10 mouse cellular contexts compared by ENCODE assay signal in the genomic region with DNA sequence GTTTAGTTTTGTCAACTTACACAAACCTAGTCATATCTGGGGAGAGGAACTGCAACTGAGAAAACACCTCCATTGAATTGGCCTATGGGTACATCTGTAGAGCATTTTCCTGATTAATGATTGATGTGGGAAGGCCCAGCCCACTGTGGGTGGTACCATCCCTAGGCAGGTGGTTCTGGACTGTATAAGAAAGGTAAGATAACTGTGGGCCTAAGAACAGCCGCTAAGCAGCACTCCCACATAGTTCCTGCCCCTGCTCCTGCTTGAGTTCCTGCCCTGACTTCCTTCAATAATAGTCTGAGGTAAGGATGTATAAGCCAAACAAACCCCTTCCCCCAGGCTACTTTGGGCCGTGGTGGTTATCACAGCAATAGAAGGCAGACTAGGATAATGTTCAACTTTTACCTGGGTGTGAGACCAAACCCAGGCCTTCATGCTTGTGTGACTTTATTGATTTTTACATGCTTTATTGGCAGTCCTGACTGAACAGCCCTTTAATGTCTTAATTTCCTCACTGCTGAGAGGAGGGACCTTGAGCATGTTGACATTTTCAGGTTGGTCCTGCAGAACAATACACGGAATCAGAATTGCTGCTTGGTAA.
DNase-seq lines count a peak whose midpoint lies in the region; ATAC-seq and TF ChIP-seq lines count a peak whose summit lies in the region.
"Had no signal": no experiment of that assay in that cellular context is flagged by ENCODE, and none has a peak within 500 bp of the region (broad histone marks: within the 10 kb centered on the region; RNA-seq: fewer than 3 reads in every experiment).

No protein-coding gene starts in this region.

- no peaks in the 10 kb centered on the region for H3K9me3 ChIP-seq in heart, embryonic 12.5 days (replicated peaks)
- H3K9me3 ChIP-seq in kidney, embryonic 16.5 days (ENCODE audit: low read length) = no peaks in the 10 kb centered on the region
- no peaks in the 10 kb centered on the region for H3K9me3 ChIP-seq in stomach, postnatal 0 days (ENCODE audit: control insufficient read depth, low read length)

- no peak overlapping the region for H3K9ac ChIP-seq in heart, embryonic 12.5 days
- peak overlapping the region; percentile 36; the same call in 1 of the 2 replicates for H3K9ac ChIP-seq in kidney, embryonic 16.5 days (replicated peaks; ENCODE audit: low read length)
- H3K9ac ChIP-seq in stomach, postnatal 0 days (ENCODE audit: low read length) = no peak overlapping the region
- H3K9ac ChIP-seq: liver, embryonic 14.5 days had no signal

- no peak overlapping the region for H3K4me3 ChIP-seq in heart, embryonic 12.5 days
- H3K4me3 ChIP-seq in kidney, embryonic 16.5 days (ENCODE audit: low read length) = no peak overlapping the region
- H3K4me3 ChIP-seq in thymus, adult 2 months (ENCODE audit: control insufficient read depth, insufficient read depth, low read length) = no peak overlapping the region
- no peak overlapping the region for H3K4me3 ChIP-seq in stomach, postnatal 0 days (ENCODE audit: low read depth, low read length)

- no peaks in the 10 kb centered on the region for H3K27me3 ChIP-seq in heart, embryonic 12.5 days (replicated peaks)
- no peaks in the 10 kb centered on the region for H3K27me3 ChIP-seq in kidney, embryonic 16.5 days (ENCODE audit: insufficient read depth, low read length)
- H3K27me3 ChIP-seq in thymus, adult 2 months (ENCODE audit: control insufficient read depth, insufficient read depth, low read length) = no peaks in the 10 kb centered on the region
- H3K27me3 ChIP-seq in stomach, postnatal 0 days (ENCODE audit: control insufficient read depth, insufficient read depth, low read length) = no peaks in the 10 kb centered on the region

- no peak for TF ChIP-seq POLR2A in thymus, adult 2 months (IDR thresholded peaks at IDR 0.05; ENCODE audit: control insufficient read depth, extremely low read depth, insufficient read depth, low read length, poor library complexity)

- H3K27ac ChIP-seq in heart, embryonic 12.5 days (ENCODE audit: poor library complexity, severe bottlenecking) = peak overlapping the region; percentile 77
- H3K27ac ChIP-seq in kidney, embryonic 16.5 days (ENCODE audit: low read length) = peak overlapping the region; percentile 80; the same call in 1 of the 2 replicates
- 0 out of 2 replicates have a peak overlapping the region, but pooled peaks have one; percentile 17 for H3K27ac ChIP-seq in thymus, adult 2 months (ENCODE audit: control insufficient read depth, insufficient read depth, low read length)
- no peak overlapping the region for H3K27ac ChIP-seq in stomach, postnatal 0 days (replicated peaks)
- H3K27ac ChIP-seq: kidney, postnatal 0 days; liver, embryonic 14.5 days had no signal

- no peak for ATAC-seq in heart, embryonic 12.5 days (ENCODE audit: insufficient number of reproducible peaks, low FRiP score)
- peak; percentile 64 for ATAC-seq in kidney, embryonic 16.5 days (ENCODE audit: low FRiP score, low TSS enrichment)
- peak; percentile 51; the same call in 1 of the 2 replicates for ATAC-seq in stomach, postnatal 0 days (ENCODE audit: low FRiP score, low TSS enrichment)
- no peak for ATAC-seq in CD4-positive, CD25-positive, alpha-beta regulatory T cell, adult 4 months

- H3K4me1 ChIP-seq in heart, embryonic 12.5 days (replicated peaks) = peaks cover 36% of the 10 kb centered on the region
- peaks cover 16% of the 10 kb centered on the region for H3K4me1 ChIP-seq in kidney, embryonic 16.5 days (ENCODE audit: insufficient read depth, low read length)
- H3K4me1 ChIP-seq in thymus, adult 2 months (replicated peaks; ENCODE audit: control insufficient read depth, insufficient read depth, low read length) = peaks cover 41% of the 10 kb centered on the region
- no peaks in the 10 kb centered on the region for H3K4me1 ChIP-seq in stomach, postnatal 0 days (replicated peaks; ENCODE audit: control insufficient read depth, insufficient read depth)

- no peaks in the 10 kb centered on the region for H3K36me3 ChIP-seq in heart, embryonic 12.5 days
- H3K36me3 ChIP-seq in kidney, embryonic 16.5 days (ENCODE audit: insufficient read depth, low read length) = no peaks in the 10 kb centered on the region
- H3K36me3 ChIP-seq in thymus, adult 2 months (ENCODE audit: control insufficient read depth, insufficient read depth, low read length) = no peaks in the 10 kb centered on the region
- H3K36me3 ChIP-seq in stomach, postnatal 0 days (ENCODE audit: control insufficient read depth, insufficient read depth, low read length) = no peaks in the 10 kb centered on the region

- TF ChIP-seq EP300 in stomach, postnatal 0 days (optimal IDR thresholded peaks at IDR 0.05) = no peak

- no peak overlapping the region for H3K4me2 ChIP-seq in heart, embryonic 12.5 days
- no peak overlapping the region for H3K4me2 ChIP-seq in kidney, embryonic 16.5 days (replicated peaks; ENCODE audit: low read depth, low read length)
- no peak overlapping the region for H3K4me2 ChIP-seq in stomach, postnatal 0 days (replicated peaks; ENCODE audit: low read depth)

- DNase-seq in heart, postnatal 4 days = no peak
- DNase-seq in kidney, postnatal 10 days = no peak
- DNase-seq in thymus, adult 2 months = no peak
- no peak for DNase-seq in thymus, adult 18-20 months
- DNase-seq in stomach, postnatal 0 days (ENCODE audit: low spot score) = no peak

- 47% methylated on average over 3 of the region's 3 CpGs for WGBS in heart, embryonic 12.5 days
- 47% methylated on average over 3 of the region's 3 CpGs for WGBS in kidney, embryonic 16.5 days
- 94% methylated on average over 3 of the region's 3 CpGs for WGBS in thymus, adult 2 months
- WGBS in stomach, postnatal 0 days = 41% methylated on average over 3 of the region's 3 CpGs

- no peak for TF ChIP-seq CTCF in thymus, adult 2 months (IDR thresholded peaks at IDR 0.05; ENCODE audit: borderline replicate concordance, control insufficient read depth, extremely low read depth, insufficient read depth, low read length, poor library complexity)
- TF ChIP-seq CTCF in stomach, postnatal 0 days (IDR thresholded peaks at IDR 0.05; ENCODE audit: low read depth) = no peak

Comparison
In these comparisons a context has a peak if more than half of its experiments do, and no peak if none do; other contexts are left out.
1. ATAC-seq: peak in kidney, embryonic 16.5 days (single experiment) and stomach, postnatal 0 days (single experiment); none in heart, embryonic 12.5 days (single experiment) and CD4-positive, CD25-positive, alpha-beta regulatory T cell, adult 4 months (single experiment).